Mouse (Mus musculus) intestine, embryonic 14.5 days (tissue): ENCODE data around the gene Kcnk1. TPM values are rescaled to one million over a fixed set of nuclear protein-coding genes. Genes with fewer than 3 reads are reported as not detected.

Experiments
- ATAC-seq: fragments of 200-750 bp; cut with Nextera tagmentation; replicated peaks from 2 replicates; pipeline ENCODE4 v1.8.0; 2017; ENCODE audit warnings: low read depth, moderate number of reproducible peaks, moderate TSS enrichment, moderate library complexity; ENCODE audit not compliant: low FRiP score, low TSS enrichment
- DNase-seq: peaks from one replicate; pipeline ENCODE4 v3.0.0-alpha.2; 2018; ENCODE audit warnings: low spot score
- H3K27ac ChIP-seq: fragments of 300-500 bp; sonication (generic); 2 replicates; pipeline ENCODE4 v1.5.1; 2014; ENCODE audit warnings: low read depth, mild to moderate bottlenecking, control low read depth
- H3K27me3 ChIP-seq: fragments of 300-500 bp; sonication (generic); replicated peaks from 2 replicates; pipeline ENCODE4 v1.6.1; 2014; ENCODE audit warnings: low read length, control low read depth; ENCODE audit not compliant: control insufficient read depth, insufficient read depth
- H3K36me3 ChIP-seq: fragments of 300-500 bp; sonication (generic); 2 replicates; pipeline ENCODE4 v1.6.1; 2014; ENCODE audit warnings: low read length, control low read depth; ENCODE audit not compliant: control insufficient read depth, insufficient read depth
- H3K4me1 ChIP-seq: fragments of 300-500 bp; sonication (generic); replicated peaks from 2 replicates; pipeline ENCODE4 v1.6.1; 2014; ENCODE audit warnings: low read length, control low read depth, mixed read lengths; ENCODE audit not compliant: control insufficient read depth, insufficient read depth
- H3K4me2 ChIP-seq: fragments of 300-500 bp; sonication (generic); 2 replicates; pipeline ENCODE4 v1.6.1; 2014; ENCODE audit warnings: low read length
- H3K4me3 ChIP-seq: fragments of 300-500 bp; sonication (generic); 2 replicates; pipeline ENCODE4 v1.5.1; 2014; ENCODE audit warnings: low read depth, low read length, control low read depth, mixed read lengths
- H3K9ac ChIP-seq: fragments of 300-500 bp; sonication (generic); 2 replicates; pipeline ENCODE4 v1.6.1; 2014; ENCODE audit warnings: mild to moderate bottlenecking, low read length
- H3K9me3 ChIP-seq: fragments of 300-500 bp; sonication (generic); 2 replicates; pipeline ENCODE4 v1.6.1; 2016; ENCODE audit warnings: low read length, control low read depth; ENCODE audit not compliant: control insufficient read depth
- WGBS: fragments of 180-500 bp; shearing (Covaris S2); extraction: QIAGEN DNeasy Blood & Tissue Kit; methylation state at CpG from one replicate; pipeline ENCODE4 v1.1.7; 2014; 5-methylcytosine and 5-hydroxymethylcytosine counted together
- polyA plus RNA-seq: library from polyadenylated mRNA; unstranded; fragments of >200 nt; fragmentation: Nextera tagmentation; extraction: Ambion mirVana; gene quantifications from 2 replicates; pipeline ENCODE4 v1.2.1, GENCODE M21; 2014

Kcnk1 gene
- polyA plus RNA-seq, 1 experiment from 2014 or later: 50.3 TPM

DNA sequence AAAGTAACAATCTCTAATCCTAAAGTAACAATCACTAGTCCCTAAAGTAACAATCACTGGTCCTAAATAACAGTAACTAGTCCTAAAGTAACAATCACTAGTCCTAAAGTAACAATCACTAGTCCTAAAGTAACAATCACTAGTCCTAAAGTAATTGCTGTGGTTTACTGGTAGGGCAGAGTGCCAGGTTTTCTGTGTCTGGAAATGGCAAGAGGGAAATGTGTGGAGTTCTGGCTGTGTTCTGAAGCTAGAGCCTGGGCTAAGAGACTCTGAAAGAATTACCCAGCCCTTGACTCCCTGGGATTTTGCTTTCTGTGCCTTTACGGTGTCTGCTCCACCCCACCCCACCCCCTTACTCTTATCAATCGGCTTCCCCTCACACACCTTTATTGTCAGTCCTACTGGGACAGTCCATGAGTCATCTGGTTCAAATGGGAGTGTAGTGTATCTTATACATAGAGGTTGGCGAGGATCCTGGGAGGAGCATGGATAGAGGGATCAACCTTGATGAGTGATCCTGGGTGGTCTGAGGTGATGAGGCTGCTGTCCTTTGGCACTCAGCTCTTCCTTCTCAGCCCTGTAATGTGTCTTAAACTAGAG is 28.8 kb downstream of the Kcnk1 start:
- H3K4me1 ChIP-seq: no peaks in the 10 kb centered on the region
- no peak for DNase-seq
- H3K4me2 ChIP-seq: no peak overlapping the region
- H3K4me3 ChIP-seq: no peak overlapping the region
- H3K9ac ChIP-seq: no peak overlapping the region
- H3K36me3 ChIP-seq: no peaks in the 10 kb centered on the region
- no peaks in the 10 kb centered on the region for H3K27me3 ChIP-seq
- 48% methylated on average over 3 of the region's 3 CpGs for WGBS
- H3K27ac ChIP-seq: no peak overlapping the region
- no peaks in the 10 kb centered on the region for H3K9me3 ChIP-seq
- ATAC-seq: peak; percentile 71; the same call in 1 of the 2 replicates

DNA sequence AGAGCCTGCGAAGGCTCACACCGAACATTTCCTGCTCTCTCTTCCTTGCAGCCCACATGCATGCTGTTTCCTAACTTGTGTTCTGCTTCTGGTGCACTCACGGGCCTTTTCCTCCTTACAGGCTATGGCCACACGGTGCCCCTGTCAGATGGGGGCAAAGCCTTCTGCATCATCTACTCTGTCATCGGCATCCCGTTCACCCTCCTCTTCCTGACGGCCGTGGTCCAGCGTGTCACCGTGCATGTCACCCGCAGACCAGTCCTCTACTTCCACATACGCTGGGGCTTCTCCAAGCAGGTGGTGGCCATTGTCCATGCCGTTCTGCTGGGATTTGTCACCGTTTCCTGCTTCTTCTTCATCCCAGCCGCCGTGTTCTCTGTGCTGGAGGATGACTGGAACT is 29.9 kb downstream of the Kcnk1 start:
- Histone ChIP-seq H3K4me2 (no peak overlapping the region), H3K27ac (no peak overlapping the region), H3K9ac (no peak overlapping the region), H3K4me3 (no peak overlapping the region), H3K27me3 (no peaks in the 10 kb centered on the region), H3K36me3 (no peaks in the 10 kb centered on the region), H3K9me3 (no peaks in the 10 kb centered on the region), H3K4me1 (no peaks in the 10 kb centered on the region)
- ATAC-seq (no peak), DNase-seq (no peak)
- 88% methylated on average over 16 of the region's 16 CpGs for WGBS

DNA sequence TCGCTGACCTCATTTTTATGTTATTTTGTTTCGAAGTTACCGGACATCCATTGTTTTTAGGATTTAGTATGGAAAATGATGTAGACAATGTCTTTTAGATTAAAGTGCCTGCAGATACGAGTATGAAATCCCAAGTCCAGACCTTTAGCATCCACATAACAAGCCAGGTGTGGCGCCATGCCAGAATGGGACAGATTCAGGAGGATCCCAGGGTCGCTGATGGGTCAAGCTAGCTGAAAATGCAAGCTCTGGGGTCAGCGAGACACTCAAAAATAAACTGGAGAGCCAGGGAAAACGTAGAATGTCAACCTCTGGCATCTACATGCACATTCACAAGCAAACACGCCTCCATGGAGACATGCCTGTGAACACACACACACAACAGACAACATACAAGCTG is 31.2 kb downstream of the Kcnk1 start:
- H3K9ac ChIP-seq: no peak overlapping the region
- no peaks in the 10 kb centered on the region for H3K4me1 ChIP-seq
- ATAC-seq (no peak), DNase-seq (no peak)
- H3K4me3 ChIP-seq: no peak overlapping the region
- no peak overlapping the region for H3K4me2 ChIP-seq
- no peak overlapping the region for H3K27ac ChIP-seq
- no peaks in the 10 kb centered on the region for H3K9me3 ChIP-seq
- WGBS: 90% methylated on average over 9 of the region's 9 CpGs
- 0 out of 2 replicates have a peak, but pooled peaks cover 2% of the 10 kb centered on the region for H3K36me3 ChIP-seq
- no peaks in the 10 kb centered on the region for H3K27me3 ChIP-seq

DNA sequence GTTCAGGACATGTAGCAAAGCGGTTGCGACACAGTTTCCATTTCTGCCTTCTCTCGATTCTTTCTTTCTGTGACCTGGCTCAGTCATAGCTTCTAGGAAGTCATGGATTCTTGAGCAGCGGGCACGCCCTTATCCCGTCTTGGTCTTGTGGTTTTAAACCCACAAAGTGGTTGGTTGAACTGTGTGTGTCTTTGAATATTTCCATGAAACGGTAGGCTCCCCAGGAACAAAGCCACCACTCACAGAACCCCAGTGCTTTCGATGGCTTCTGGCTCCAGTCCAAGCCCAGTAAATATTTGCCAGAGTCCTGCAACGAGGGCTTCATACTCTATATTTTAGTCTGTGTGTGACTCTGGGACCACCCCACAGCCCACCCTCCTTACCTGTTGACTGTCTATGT is 31.6 kb downstream of the Kcnk1 start:
- DNase-seq (no peak), ATAC-seq (no peak)
- Histone ChIP-seq H3K27me3 (no peaks in the 10 kb centered on the region), H3K9ac (no peak overlapping the region), H3K4me2 (no peak overlapping the region), H3K4me3 (no peak overlapping the region), H3K27ac (no peak overlapping the region), H3K36me3 (0 out of 2 replicates have a peak, but pooled peaks cover 7% of the 10 kb centered on the region), H3K4me1 (no peaks in the 10 kb centered on the region), H3K9me3 (no peaks in the 10 kb centered on the region)
- 68% methylated on average over 9 of the region's 9 CpGs for WGBS

DNA sequence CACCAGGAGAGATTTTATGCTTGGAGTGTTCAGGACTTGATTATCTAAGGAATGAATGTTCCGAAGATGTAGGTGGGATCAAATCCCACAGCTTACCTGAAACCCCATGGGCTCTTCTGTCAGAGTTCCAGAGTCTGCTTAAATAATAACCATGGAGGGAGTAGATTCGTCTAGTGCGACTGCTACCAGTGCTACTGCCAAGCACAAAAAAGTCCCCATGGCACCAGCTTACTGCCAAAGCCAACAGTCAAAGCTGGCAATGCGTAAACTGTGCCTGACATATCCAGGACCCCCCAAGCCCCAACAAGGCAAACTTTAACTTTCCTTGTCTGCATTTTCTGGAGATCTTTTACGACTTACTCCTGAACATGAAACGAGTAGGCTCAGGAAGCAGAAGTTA is 32.5 kb downstream of the Kcnk1 start:
- Histone ChIP-seq H3K4me3 (no peak overlapping the region), H3K9me3 (no peaks in the 10 kb centered on the region), H3K4me2 (no peak overlapping the region), H3K27ac (no peak overlapping the region), H3K36me3 (0 out of 2 replicates have a peak, but pooled peaks cover 9% of the 10 kb centered on the region), H3K27me3 (no peaks in the 10 kb centered on the region), H3K4me1 (no peaks in the 10 kb centered on the region), H3K9ac (no peak overlapping the region)
- DNase-seq (no peak), ATAC-seq (no peak)
- 82% methylated on average over 6 of the region's 6 CpGs for WGBS

DNA sequence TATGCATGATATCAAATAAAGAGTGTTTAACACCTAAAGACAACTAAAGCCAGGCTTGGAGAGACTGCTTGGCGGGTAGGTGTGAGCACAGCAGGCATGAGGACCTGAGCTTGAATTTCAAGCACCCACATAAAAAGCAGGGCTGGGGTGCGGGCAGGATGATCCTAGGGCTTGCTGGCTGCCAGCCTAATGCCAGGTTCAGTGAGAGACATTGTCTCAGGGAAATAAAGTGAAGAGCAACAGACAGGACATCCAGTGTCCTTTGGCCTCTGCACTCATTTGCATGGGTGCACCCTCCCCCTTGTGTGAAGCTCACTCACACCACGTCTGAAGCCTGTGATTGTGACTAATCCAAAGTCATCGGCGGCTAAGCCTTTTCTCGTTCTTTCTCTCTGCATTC is 34.0 kb downstream of the Kcnk1 start:
- 75% methylated on average over 6 of the region's 6 CpGs for WGBS
- Histone ChIP-seq H3K9me3 (no peaks in the 10 kb centered on the region), H3K4me2 (no peak overlapping the region), H3K4me3 (no peak overlapping the region), H3K36me3 (0 out of 2 replicates have a peak, but pooled peaks cover 9% of the 10 kb centered on the region), H3K27me3 (no peaks in the 10 kb centered on the region), H3K27ac (no peak overlapping the region), H3K9ac (no peak overlapping the region), H3K4me1 (no peaks in the 10 kb centered on the region)
- DNase-seq: no peak
- ATAC-seq: no peak

DNA sequence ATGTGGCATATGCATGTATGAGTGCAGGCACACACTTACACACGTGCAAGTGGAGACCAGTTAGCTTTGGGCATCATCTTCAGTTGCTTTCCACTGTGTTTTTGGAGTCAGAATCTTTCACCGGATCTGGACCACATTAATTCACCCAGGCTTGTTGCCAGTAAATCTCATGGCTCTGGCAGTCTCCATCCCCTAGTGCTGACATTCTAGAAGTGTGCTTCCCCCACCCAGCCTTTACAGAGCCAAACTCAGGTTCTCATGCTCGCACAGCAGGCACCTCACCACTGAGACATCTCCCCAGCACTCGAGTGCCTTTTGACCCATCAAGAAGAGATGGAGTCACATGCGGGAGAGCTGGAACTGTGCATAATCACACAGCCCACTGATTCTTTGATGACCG is 37.8 kb downstream of the Kcnk1 start:
- H3K4me3 ChIP-seq: no peak overlapping the region
- DNase-seq: no peak
- 80% methylated on average over 6 of the region's 6 CpGs for WGBS
- no peak overlapping the region for H3K9ac ChIP-seq
- no peaks in the 10 kb centered on the region for H3K9me3 ChIP-seq
- H3K36me3 ChIP-seq: 0 out of 2 replicates have a peak, but pooled peaks cover 9% of the 10 kb centered on the region
- no peak for ATAC-seq
- H3K27me3 ChIP-seq: no peaks in the 10 kb centered on the region
- no peaks in the 10 kb centered on the region for H3K4me1 ChIP-seq
- no peak overlapping the region for H3K4me2 ChIP-seq
- no peak overlapping the region for H3K27ac ChIP-seq

- DNase-seq (no peak), ATAC-seq (no peak)
- Histone ChIP-seq H3K9me3 (no peaks in the 10 kb centered on the region), H3K27ac (no peak overlapping the region), H3K4me1 (no peaks in the 10 kb centered on the region), H3K36me3 (0 out of 2 replicates have a peak, but pooled peaks cover 9% of the 10 kb centered on the region), H3K27me3 (no peaks in the 10 kb centered on the region), H3K9ac (no peak overlapping the region), H3K4me2 (no peak overlapping the region), H3K4me3 (no peak overlapping the region)
- WGBS: 93% methylated on average over 4 of the region's 4 CpGs
Observed at GRCm38 (mm10) chr8:126035046-126035445, 40.1 kb downstream of the Kcnk1 start.

DNA sequence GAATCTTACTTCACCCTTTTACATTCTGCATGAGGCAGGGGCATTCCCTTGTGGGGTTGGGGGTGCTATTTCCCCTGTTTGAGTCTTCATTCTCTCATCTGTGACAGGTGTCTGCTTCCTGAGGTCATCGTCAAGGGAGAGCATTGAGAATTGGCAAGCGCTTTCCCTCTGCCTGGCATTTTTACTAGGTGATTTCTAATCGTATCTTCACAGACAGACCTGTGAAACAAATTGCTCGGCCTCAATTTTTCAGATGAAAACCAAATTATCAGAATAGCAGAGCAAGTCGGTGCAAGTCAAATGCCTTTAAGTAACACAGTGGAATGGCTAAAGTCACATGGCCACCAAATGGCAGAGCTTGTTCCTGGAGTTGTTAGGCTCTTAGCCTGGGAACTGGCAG is 41.4 kb downstream of the Kcnk1 start:
- Histone ChIP-seq H3K9ac (no peak overlapping the region), H3K4me1 (no peaks in the 10 kb centered on the region), H3K27me3 (no peaks in the 10 kb centered on the region), H3K9me3 (no peaks in the 10 kb centered on the region), H3K4me2 (no peak overlapping the region), H3K27ac (no peak overlapping the region), H3K4me3 (no peak overlapping the region), H3K36me3 (0 out of 2 replicates have a peak, but pooled peaks cover 5% of the 10 kb centered on the region)
- DNase-seq: no peak
- no peak for ATAC-seq
- 84% methylated on average over 5 of the region's 5 CpGs for WGBS
